Mouse (Mus musculus) forebrain, embryonic 11.5 days (tissue): ENCODE data around the gene Diexf. TPM values are rescaled to one million over a fixed set of nuclear protein-coding genes. Genes with fewer than 3 reads are reported as not detected.

ENCODE experiments used
- ATAC-seq: fragments of 200-750 bp; cut with Nextera tagmentation; replicated peaks from 2 replicates; pipeline ENCODE4 v1.8.0; 2017; ENCODE audit warnings: moderate TSS enrichment; ENCODE audit not compliant: low FRiP score
- DNase-seq: peaks from one replicate; pipeline ENCODE4 v3.0.0-alpha.2; 2017; ENCODE audit warnings: low spot score
- H3K27ac ChIP-seq: fragments of 300-500 bp; sonication (generic); 2 replicates; pipeline ENCODE4 v1.5.1; 2014; ENCODE audit warnings: low read depth, low read length
- H3K27me3 ChIP-seq: fragments of 300-500 bp; sonication (generic); 2 replicates; pipeline ENCODE4 v1.6.1; 2014; ENCODE audit warnings: mild to moderate bottlenecking, low read length, mixed read lengths; ENCODE audit not compliant: control insufficient read depth, insufficient read depth
- H3K36me3 ChIP-seq: fragments of 300-500 bp; sonication (generic); 2 replicates; pipeline ENCODE4 v1.6.1; 2014; ENCODE audit warnings: mild to moderate bottlenecking, low read length, moderate library complexity, mixed read lengths; ENCODE audit not compliant: control insufficient read depth, insufficient read depth
- H3K4me1 ChIP-seq: fragments of 300-500 bp; sonication (generic); replicated peaks from 2 replicates; pipeline ENCODE4 v1.6.1; 2014; ENCODE audit warnings: low read length, mixed read lengths; ENCODE audit not compliant: control insufficient read depth, insufficient read depth
- H3K4me2 ChIP-seq: fragments of 300-500 bp; sonication (generic); 2 replicates; pipeline ENCODE4 v1.6.1; 2014; ENCODE audit warnings: low read depth, mild to moderate bottlenecking, low read length, moderate library complexity, mixed read lengths; ENCODE audit not compliant: severe bottlenecking
- H3K4me3 ChIP-seq: fragments of 300-500 bp; sonication (generic); 2 replicates; pipeline ENCODE4 v1.5.1; 2014; ENCODE audit warnings: low read depth, low read length
- H3K9ac ChIP-seq: fragments of 300-500 bp; sonication (generic); 2 replicates; pipeline ENCODE4 v1.6.1; 2014; ENCODE audit warnings: low read length
- H3K9me3 ChIP-seq: fragments of 300-500 bp; sonication (generic); 2 replicates; pipeline ENCODE4 v1.6.1; 2016; ENCODE audit warnings: low read length, mixed read lengths; ENCODE audit not compliant: control insufficient read depth
- WGBS: fragments of 180-500 bp; shearing (Covaris S2); extraction: QIAGEN DNeasy Blood & Tissue Kit; methylation state at CpG from one replicate; pipeline ENCODE4 v1.1.7; 2014; 5-methylcytosine and 5-hydroxymethylcytosine counted together
- polyA plus RNA-seq: library from polyadenylated mRNA; unstranded; fragments of >200 nt; fragmentation: Nextera tagmentation; extraction: Ambion mirVana; gene quantifications from 2 replicates; pipeline ENCODE4 v1.2.1, GENCODE M21; 2014

Diexf gene
- polyA plus RNA-seq, 1 experiment from 2014 or later, result 13.2 TPM

GRCm38 (mm10) chr1:193059596-193059995 is 70.5 kb downstream of the Diexf start:
- no peaks in the 10 kb centered on the region for H3K36me3 ChIP-seq
- no peak overlapping the region for H3K4me3 ChIP-seq
- H3K9me3 ChIP-seq, result no peaks in the 10 kb centered on the region
- H3K4me2 ChIP-seq, result no peak overlapping the region
- no peak overlapping the region for H3K9ac ChIP-seq
- 75% methylated on average over 5 of the region's 5 CpGs for WGBS
- no peak for ATAC-seq
- no peak for DNase-seq
- H3K4me1 ChIP-seq, result no peaks in the 10 kb centered on the region
- H3K27me3 ChIP-seq, result no peaks in the 10 kb centered on the region
- H3K27ac ChIP-seq, result no peak overlapping the region

GRCm38 (mm10) chr1:193054401-193054800 is 75.7 kb downstream of the Diexf start:
- Histone ChIP-seq H3K4me2 (no peak overlapping the region), H3K4me3 (no peak overlapping the region), H3K9me3 (no peaks in the 10 kb centered on the region), H3K27me3 (no peaks in the 10 kb centered on the region), H3K9ac (no peak overlapping the region), H3K4me1 (no peaks in the 10 kb centered on the region), H3K36me3 (no peaks in the 10 kb centered on the region), H3K27ac (no peak overlapping the region)
- DNase-seq (no peak), ATAC-seq (no peak)
- WGBS, result 79% methylated on average over 5 of the region's 5 CpGs

GRCm38 (mm10) chr1:193053065-193053464 is 77.0 kb downstream of the Diexf start:
- WGBS, result 83% methylated on average over 5 of the region's 5 CpGs
- H3K36me3 ChIP-seq, result no peaks in the 10 kb centered on the region
- H3K27me3 ChIP-seq, result no peaks in the 10 kb centered on the region
- H3K4me1 ChIP-seq, result no peaks in the 10 kb centered on the region
- no peak overlapping the region for H3K9ac ChIP-seq
- no peaks in the 10 kb centered on the region for H3K9me3 ChIP-seq
- ATAC-seq, result no peak
- no peak overlapping the region for H3K4me2 ChIP-seq
- no peak overlapping the region for H3K27ac ChIP-seq
- no peak overlapping the region for H3K4me3 ChIP-seq
- no peak for DNase-seq

- Histone ChIP-seq H3K9ac (no peak overlapping the region), H3K4me1 (no peaks in the 10 kb centered on the region), H3K27me3 (no peaks in the 10 kb centered on the region), H3K9me3 (no peaks in the 10 kb centered on the region), H3K4me2 (no peak overlapping the region), H3K36me3 (no peaks in the 10 kb centered on the region), H3K27ac (no peak overlapping the region), H3K4me3 (no peak overlapping the region)
- WGBS, result 89% methylated on average over 4 of the region's 4 CpGs
- ATAC-seq (no peak), DNase-seq (no peak)
These were observed 82.5 kb downstream of the Diexf start for GRCm38 (mm10) chr1:193047616-193048015.

GRCm38 (mm10) chr1:193042760-193043295 is 87.2 kb downstream of the Diexf start:
- H3K4me1 ChIP-seq, result no peaks in the 10 kb centered on the region
- H3K4me3 ChIP-seq, result no peak overlapping the region
- 53% methylated on average over 3 of the region's 3 CpGs for WGBS
- no peak overlapping the region for H3K4me2 ChIP-seq
- H3K36me3 ChIP-seq, result no peaks in the 10 kb centered on the region
- DNase-seq (no peak), ATAC-seq (no peak)
- H3K9ac ChIP-seq, result no peak overlapping the region
- no peaks in the 10 kb centered on the region for H3K9me3 ChIP-seq
- no peak overlapping the region for H3K27ac ChIP-seq
- no peaks in the 10 kb centered on the region for H3K27me3 ChIP-seq

Other genes with a start within 250 kb of the Diexf start
- 8.4 and 8.8 TPM in 2 replicates for gene Syt14, start 94.5 kb downstream of the Diexf start, polyA plus RNA-seq
- 2.6 and 3.0 TPM in 2 replicates for gene Irf6, start 22.8 kb upstream of the Diexf start, polyA plus RNA-seq
- gene A130010J15Rik, start 37.8 kb upstream of the Diexf start, polyA plus RNA-seq, result 13.7 and 14.3 TPM in 2 replicates
- gene Traf3ip3, start 71.4 kb upstream of the Diexf start, polyA plus RNA-seq, result 0.93 and 2.3 TPM in 2 replicates
- gene Lamb3, start 77.4 kb upstream of the Diexf start, polyA plus RNA-seq, result 0.28 and 0.44 TPM in 2 replicates
- gene Hsd11b1, start 133.8 kb upstream of the Diexf start, polyA plus RNA-seq, result not detected in 2 replicates
- 6.5 and 6.8 TPM in 2 replicates for gene G0s2, start 142.9 kb upstream of the Diexf start, polyA plus RNA-seq
- gene Camk1g, start 240.0 kb upstream of the Diexf start, polyA plus RNA-seq, result 15.0 and 17.4 TPM in 2 replicates